Mouse (Mus musculus): ENCODE results near the gene Calm1. TPM values are rescaled to one million over a fixed set of nuclear protein-coding genes. Genes with fewer than 3 reads are reported as not detected.

The Calm1 gene
- total and polyA plus RNA-seq, 3 experiments: 450 to 750 (median 627) TPM

DNA sequence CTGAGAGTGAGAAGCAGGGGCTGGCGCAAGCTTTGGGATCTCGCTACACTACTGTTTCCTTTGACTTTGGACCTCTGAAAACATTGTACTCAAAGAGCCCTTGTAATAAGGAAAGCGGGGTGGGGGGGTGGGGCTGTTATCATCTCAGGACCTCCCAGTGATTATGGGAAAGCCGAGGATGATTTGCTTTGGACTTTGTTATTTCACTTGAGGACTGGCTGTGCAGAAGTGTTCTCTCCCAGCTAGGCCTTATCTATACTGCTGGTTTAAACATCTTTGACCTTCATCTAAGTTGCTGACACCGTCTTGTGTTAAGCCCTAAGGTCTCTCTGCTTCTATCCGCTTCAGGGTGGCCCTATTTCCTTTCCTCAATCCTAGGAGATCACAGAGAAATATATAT lies 8.4 kb upstream of the Calm1 start:
- no peak for DNase-seq (ENCODE audit: extremely low read depth)
- no peaks in the 10 kb centered on the region for H3K79me2 ChIP-seq (replicated peaks; ENCODE audit: control insufficient read depth, extremely low read depth, insufficient read depth, poor library complexity, severe bottlenecking)

DNA sequence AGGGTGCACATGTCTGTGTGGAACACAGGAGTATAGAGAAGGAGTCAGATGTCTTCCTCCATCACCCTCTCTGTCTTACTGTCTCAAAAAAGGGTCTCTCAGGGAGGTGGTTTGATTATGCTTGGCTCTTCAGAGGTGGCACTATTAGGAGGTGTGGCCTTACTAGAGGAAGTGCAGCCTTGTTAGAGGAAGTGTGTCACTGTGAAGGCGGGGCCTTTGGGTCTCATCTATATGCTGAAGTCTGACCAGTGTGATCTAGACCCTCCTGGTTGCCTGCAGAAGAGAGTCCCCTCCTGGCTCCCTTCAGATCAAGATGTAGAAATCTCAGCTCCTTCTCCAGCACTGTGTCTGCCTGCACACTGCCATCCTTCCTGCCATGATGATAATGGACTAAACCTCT lies 5.1 kb upstream of the Calm1 start:
- TF ChIP-seq BHLHE40 (IDR thresholded peaks at IDR 0.05; ENCODE audit: low read depth, low read length) (no peak), ELF1 (IDR thresholded peaks at IDR 0.05; ENCODE audit: low read depth, low read length) (0 out of 2 replicates have a peak, but pooled peaks have one; percentile 35), POLR2A (IDR thresholded peaks at IDR 0.05; ENCODE audit: low read depth, low read length) (peak; percentile 50), MEF2A (IDR thresholded peaks at IDR 0.05; ENCODE audit: borderline replicate concordance, low read depth, low read length) (no peak), HCFC1 (IDR thresholded peaks at IDR 0.05; ENCODE audit: low read depth, low read length) (0 out of 2 replicates have a peak, but pooled peaks have one; percentile 13)
- H3K4me3 ChIP-seq (replicated peaks in 1 of 3; ENCODE audit: low read depth in 2 of 3, low read length in 2 of 3, poor library complexity in 1 of 3): no peak overlapping the region
- no peaks in the 10 kb centered on the region for H3K79me2 ChIP-seq (replicated peaks; ENCODE audit: control insufficient read depth, extremely low read depth, insufficient read depth, poor library complexity, severe bottlenecking)
- H3K9ac ChIP-seq (ENCODE audit: insufficient read depth, low read depth): no peak overlapping the region
- peaks cover 9% of the 10 kb centered on the region for H3K27me3 ChIP-seq (replicated peaks)
- no peak for DNase-seq (ENCODE audit: extremely low read depth)
- dilution Hi-C loops (cut with MboI; ENCODE audit: extremely low pct_ligation_motif_present, extremely low pct_unique_long_range_greater_than_20kb, low sequenced_read_pairs): no loop called here
- H3K9me3 ChIP-seq (replicated peaks; ENCODE audit: low read length): no peaks in the 10 kb centered on the region
- H3K4me1 ChIP-seq (ENCODE audit: control insufficient read depth in 1 of 2, insufficient read depth in 2 of 2): peaks cover 0 to 6% of the 10 kb centered on the region in 2 experiments; a peak in 1 of 4 replicates
- H3K36me3 ChIP-seq (replicated peaks in 1 of 2; ENCODE audit: control insufficient read depth in 1 of 2, insufficient read depth in 1 of 2, low read length in 1 of 2): no peaks in the 10 kb centered on the region
- no peak overlapping the region for H3K27ac ChIP-seq (ENCODE audit: insufficient read depth, low read depth)
- in situ Hi-C loops (cut with MboI; ENCODE audit: low pct_ligation_motif_present, low pct_unique_long_range_greater_than_20kb, low sequenced_read_pairs): no loop called here
- H3K4me2 ChIP-seq (ENCODE audit: insufficient read depth, low read depth, poor library complexity, severe bottlenecking): no peak overlapping the region

More for the DNA sequence above, 8.4 kb upstream of the Calm1 start:
- Histone ChIP-seq H3K27me3 (replicated peaks) (peaks cover 3% of the 10 kb centered on the region), H3K36me3 (replicated peaks in 1 of 2; ENCODE audit: control insufficient read depth in 1 of 2, insufficient read depth in 1 of 2, low read length in 1 of 2) (no peaks in the 10 kb centered on the region), H3K4me2 (ENCODE audit: insufficient read depth, low read depth, poor library complexity, severe bottlenecking) (no peak overlapping the region), H3K9me3 (replicated peaks; ENCODE audit: low read length) (no peaks in the 10 kb centered on the region), H3K4me1 (ENCODE audit: control insufficient read depth in 1 of 2, insufficient read depth in 2 of 2) (peaks cover 0 to 8% of the 10 kb centered on the region in 2 experiments; a peak in 2 of 4 replicates), H3K4me3 (replicated peaks in 1 of 3; ENCODE audit: low read depth in 2 of 3, low read length in 2 of 3, poor library complexity in 1 of 3) (no peak overlapping the region), H3K9ac (ENCODE audit: insufficient read depth, low read depth) (no peak overlapping the region), H3K27ac (ENCODE audit: insufficient read depth, low read depth) (no peak overlapping the region)
- TF ChIP-seq TCF12 (IDR thresholded peaks at IDR 0.05; ENCODE audit: low read depth, low read length) (no peak), ZKSCAN1 (IDR thresholded peaks at IDR 0.05; ENCODE audit: borderline replicate concordance, low read depth, low read length) (no peak), ZC3H11A (IDR thresholded peaks at IDR 0.05; ENCODE audit: low read depth, low read length) (no peak), CHD1 (IDR thresholded peaks at IDR 0.05; ENCODE audit: low read depth, low read length) (no peak), RAD21 (IDR thresholded peaks at IDR 0.05; ENCODE audit: low read depth, low read length) (no peak), BHLHE40 (IDR thresholded peaks at IDR 0.05; ENCODE audit: low read depth, low read length) (no peak), MEF2A (IDR thresholded peaks at IDR 0.05; ENCODE audit: borderline replicate concordance, low read depth, low read length) (no peak), MAZ (IDR thresholded peaks at IDR 0.05; ENCODE audit: low read depth, low read length) (no peak), TBP (conservative IDR thresholded peaks at IDR 0.05; ENCODE audit: low read depth, low read length) (no peak), MAFK (IDR thresholded peaks at IDR 0.05; ENCODE audit: insufficient replicate concordance, low read length) (no peak), ZMIZ1 (IDR thresholded peaks at IDR 0.05; ENCODE audit: low read depth, low read length) (no peak), ZNF384 (IDR thresholded peaks at IDR 0.05; ENCODE audit: low read depth, low read length) (no peak), SMC3 (IDR thresholded peaks at IDR 0.05; ENCODE audit: low read depth, low read length) (no peak), NRF1 (IDR thresholded peaks at IDR 0.05; ENCODE audit: low read depth, low read length) (no peak), HCFC1 (IDR thresholded peaks at IDR 0.05; ENCODE audit: low read depth, low read length) (no peak), CHD2 (IDR thresholded peaks at IDR 0.05; ENCODE audit: low read length) (no peak), JUN (IDR thresholded peaks at IDR 0.05; ENCODE audit: insufficient read depth, low read depth, low read length) (no peak), USF1 (IDR thresholded peaks at IDR 0.05; ENCODE audit: low read depth, low read length) (no peak), IRF4 (IDR thresholded peaks at IDR 0.05; ENCODE audit: low read depth, low read length) (no peak)
- in situ Hi-C loops (cut with MboI; ENCODE audit: low pct_ligation_motif_present, low pct_unique_long_range_greater_than_20kb, low sequenced_read_pairs): no loop called here
- dilution Hi-C loops (cut with MboI; ENCODE audit: extremely low pct_ligation_motif_present, extremely low pct_unique_long_range_greater_than_20kb, low sequenced_read_pairs): no loop called here
